Mouse (Mus musculus): ENCODE data around the gene Nxph3.
A peak's percentile ranks its signal among the peaks of the same experiment; 100 is the strongest.

- TF ChIP-seq EP300 (IDR thresholded peaks at IDR 0.05; ENCODE audit: low read depth) (no peak), CTCF (IDR thresholded peaks at IDR 0.05; ENCODE audit: low read depth) (peak; percentile 50)
Observed at GRCm38 (mm10) chr11:95507041-95507716, 7.2 kb downstream of the Nxph3 start.

All from liver, postnatal 0 days (tissue).